Mouse (Mus musculus): ENCODE data around the gene Ctnnb1. TPM values are rescaled to one million over a fixed set of nuclear protein-coding genes. Genes with fewer than 3 reads are reported as not detected.

The Ctnnb1 gene
- polyA plus RNA-seq, 1 experiment from 2014 or later, result 847 TPM

DNA sequence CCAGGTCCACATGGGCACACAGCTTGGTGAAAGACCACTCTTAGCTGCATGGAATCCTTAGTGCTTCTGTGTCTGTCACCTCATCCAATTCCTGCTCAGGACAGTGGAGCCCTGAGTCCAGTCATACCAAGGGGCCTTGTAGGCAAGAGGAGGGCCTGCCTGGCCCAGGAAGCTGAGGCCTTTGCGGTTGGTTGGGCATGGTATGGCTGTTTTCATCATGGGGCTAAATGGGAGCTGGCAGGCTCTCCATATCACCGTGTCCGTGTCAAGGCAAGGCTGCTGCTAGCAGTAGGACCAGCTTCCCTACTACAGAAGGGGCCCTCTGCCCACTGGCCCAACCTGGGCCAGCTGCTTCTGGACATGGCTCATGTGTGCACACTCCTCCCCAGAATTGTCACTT lies 34.7 kb downstream of the Ctnnb1 start:
- WGBS, result 92% methylated on average over 3 of the region's 3 CpGs
- H3K4me2 ChIP-seq (replicated peaks), result no peak overlapping the region
- ATAC-seq (ENCODE audit: low FRiP score, low read depth), result no peak
- H3K4me3 ChIP-seq, result no peak overlapping the region
- no peak overlapping the region for H3K9ac ChIP-seq (replicated peaks)
- no peaks in the 10 kb centered on the region for H3K27me3 ChIP-seq
- H3K27ac ChIP-seq (replicated peaks), result peak overlapping the region; percentile 5; the same call in 1 of the 2 replicates
- no peaks in the 10 kb centered on the region for H3K9me3 ChIP-seq
- H3K4me1 ChIP-seq, result peaks cover 3% of the 10 kb centered on the region
- H3K36me3 ChIP-seq, result peaks cover 99% of the 10 kb centered on the region

DNA sequence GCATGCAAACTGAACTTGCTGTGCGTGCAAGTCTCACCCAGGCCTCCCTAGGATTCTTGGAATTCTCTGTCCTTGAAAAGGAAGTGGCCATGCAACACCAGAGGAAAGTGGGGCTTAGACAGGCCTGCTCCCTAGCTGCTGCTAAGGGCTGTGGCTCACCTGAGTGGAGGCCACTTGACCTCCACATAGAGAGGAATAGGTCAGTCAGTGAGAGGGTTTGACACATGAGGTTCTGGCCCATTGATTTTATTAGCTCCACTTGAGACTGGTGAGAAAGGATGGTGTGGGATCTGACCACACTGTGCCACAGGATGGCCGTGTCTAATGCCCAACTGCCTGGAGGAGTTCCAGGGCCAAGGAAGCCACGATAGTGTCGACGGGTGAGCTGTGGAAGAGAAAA lies 35.2 kb downstream of the Ctnnb1 start:
- Histone ChIP-seq H3K36me3 (peaks cover 99% of the 10 kb centered on the region), H3K27ac (replicated peaks) (no peak overlapping the region; the same call in none of the 2 replicates), H3K4me3 (no peak overlapping the region), H3K9me3 (no peaks in the 10 kb centered on the region), H3K27me3 (no peaks in the 10 kb centered on the region), H3K4me2 (replicated peaks) (no peak overlapping the region), H3K4me1 (peaks cover 3% of the 10 kb centered on the region), H3K9ac (replicated peaks) (no peak overlapping the region)
- WGBS, result 91% methylated on average over 5 of the region's 5 CpGs
- ATAC-seq (ENCODE audit: low FRiP score, low read depth), result no peak

DNA sequence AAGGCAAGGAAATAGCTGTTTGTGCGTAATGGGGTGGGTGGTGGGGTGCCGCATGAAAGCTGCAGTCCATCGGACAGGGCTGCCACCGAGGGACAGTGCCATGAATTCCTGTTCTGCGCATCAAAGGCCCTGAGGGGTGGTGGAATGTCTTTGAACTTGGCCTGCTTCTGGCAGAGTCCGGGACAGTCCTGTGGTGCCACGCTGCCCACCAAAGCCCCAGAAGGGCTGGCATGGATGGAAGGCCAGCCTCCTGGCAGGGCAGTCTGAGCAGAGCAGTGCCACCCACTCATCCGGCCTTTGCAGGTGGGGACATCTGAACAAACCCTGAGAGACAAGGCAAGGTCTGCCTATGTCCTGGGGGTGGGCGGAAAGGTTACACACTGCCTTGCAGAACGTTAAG lies 36.0 kb downstream of the Ctnnb1 start:
- Histone ChIP-seq H3K27me3 (no peaks in the 10 kb centered on the region), H3K4me1 (peaks cover 3% of the 10 kb centered on the region), H3K36me3 (peaks cover 97% of the 10 kb centered on the region), H3K27ac (replicated peaks) (no peak overlapping the region; the same call in 1 of the 2 replicates), H3K9me3 (no peaks in the 10 kb centered on the region), H3K4me3 (no peak overlapping the region), H3K4me2 (replicated peaks) (no peak overlapping the region), H3K9ac (replicated peaks) (no peak overlapping the region)
- WGBS, result 82% methylated on average over 10 of the region's 10 CpGs
- ATAC-seq (ENCODE audit: low FRiP score, low read depth), result no peak

DNA sequence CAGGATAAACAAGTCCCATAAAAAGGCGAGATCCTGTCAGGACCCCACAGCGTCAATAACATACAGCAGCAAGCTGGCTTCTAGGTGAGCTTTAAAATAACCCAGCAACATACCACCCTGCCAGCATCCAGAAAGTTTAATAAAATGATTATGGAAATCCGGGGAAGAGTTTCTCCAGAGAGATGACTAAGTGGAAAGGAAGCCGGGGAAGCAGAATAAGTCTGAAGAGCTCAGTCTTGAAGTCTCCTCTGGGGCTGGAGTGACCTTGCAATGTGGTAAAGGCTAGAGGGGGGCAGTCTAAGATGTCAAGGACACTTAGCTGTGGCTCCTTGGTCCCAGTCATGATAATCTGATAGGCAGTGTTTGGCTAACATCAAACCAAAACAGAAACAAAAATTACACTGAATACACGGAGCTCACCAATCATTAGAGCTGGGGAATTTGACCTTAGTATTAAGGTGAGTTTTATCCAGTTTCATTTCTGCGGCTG lies 44.1 kb downstream of the Ctnnb1 start:
- peaks cover 18% of the 10 kb centered on the region for H3K36me3 ChIP-seq
- no peak overlapping the region for H3K4me2 ChIP-seq (replicated peaks)
- no peak overlapping the region for H3K9ac ChIP-seq (replicated peaks)
- H3K4me3 ChIP-seq, result no peak overlapping the region
- H3K4me1 ChIP-seq, result no peaks in the 10 kb centered on the region
- ATAC-seq (ENCODE audit: low FRiP score, low read depth), result no peak
- WGBS, result 88% methylated on average over 6 of the region's 6 CpGs
- H3K9me3 ChIP-seq, result no peaks in the 10 kb centered on the region
- no peaks in the 10 kb centered on the region for H3K27me3 ChIP-seq
- no peak overlapping the region for H3K27ac ChIP-seq (replicated peaks)

DNA sequence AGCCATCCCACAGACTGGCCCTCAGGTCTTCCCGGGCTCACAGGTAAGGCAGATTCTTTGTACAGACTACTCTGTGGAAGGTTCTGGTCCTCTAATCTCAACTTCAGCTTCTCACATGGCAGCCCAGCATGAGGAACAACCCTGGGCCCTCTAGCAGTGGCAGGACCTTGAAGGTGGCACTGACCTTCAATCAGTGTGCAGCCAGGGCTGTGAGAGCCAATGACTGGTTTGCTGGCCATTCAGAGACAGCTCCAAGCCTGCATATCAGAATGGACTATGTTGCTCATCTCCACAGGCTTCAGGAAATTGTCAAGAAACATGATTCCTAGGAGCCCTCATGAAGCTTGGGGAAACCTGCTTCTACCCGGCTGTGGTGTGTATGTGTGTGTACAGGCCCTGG lies 45.2 kb downstream of the Ctnnb1 start:
- no peak overlapping the region for H3K4me2 ChIP-seq (replicated peaks)
- no peak overlapping the region for H3K27ac ChIP-seq (replicated peaks)
- no peaks in the 10 kb centered on the region for H3K9me3 ChIP-seq
- H3K27me3 ChIP-seq, result no peaks in the 10 kb centered on the region
- peaks cover 6% of the 10 kb centered on the region for H3K36me3 ChIP-seq
- WGBS, result 84% methylated on average over 2 of the region's 2 CpGs
- no peak overlapping the region for H3K9ac ChIP-seq (replicated peaks)
- ATAC-seq (ENCODE audit: low FRiP score, low read depth), result no peak
- H3K4me3 ChIP-seq, result no peak overlapping the region
- no peaks in the 10 kb centered on the region for H3K4me1 ChIP-seq

DNA sequence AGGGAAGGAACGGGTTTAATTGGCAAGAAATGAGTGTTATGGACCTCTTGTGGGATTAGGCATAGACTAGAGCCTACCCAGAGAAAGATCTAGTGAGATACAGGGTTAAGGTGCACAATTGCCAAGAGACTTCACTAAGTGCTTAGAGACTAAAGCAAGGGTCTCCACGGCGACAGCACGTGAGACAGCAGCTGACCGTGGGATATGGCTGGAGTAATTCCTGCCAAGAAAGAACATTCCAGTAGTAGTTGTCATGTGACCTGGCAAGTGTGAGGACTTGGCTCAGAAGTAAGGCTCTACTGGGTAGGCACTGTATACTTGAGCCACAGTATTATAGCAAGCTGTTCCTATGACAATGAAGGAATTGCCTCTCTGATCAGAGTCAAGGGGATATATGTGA lies 47.1 kb downstream of the Ctnnb1 start:
- H3K4me1 ChIP-seq, result peaks cover 3% of the 10 kb centered on the region
- no peak for ATAC-seq (ENCODE audit: low FRiP score, low read depth)
- H3K27me3 ChIP-seq, result no peaks in the 10 kb centered on the region
- H3K4me3 ChIP-seq, result no peak overlapping the region
- H3K4me2 ChIP-seq (replicated peaks), result no peak overlapping the region
- H3K9me3 ChIP-seq, result no peaks in the 10 kb centered on the region
- no peaks in the 10 kb centered on the region for H3K36me3 ChIP-seq
- no peak overlapping the region for H3K9ac ChIP-seq (replicated peaks)
- 72% methylated on average over 5 of the region's 5 CpGs for WGBS
- H3K27ac ChIP-seq (replicated peaks), result no peak overlapping the region

DNA sequence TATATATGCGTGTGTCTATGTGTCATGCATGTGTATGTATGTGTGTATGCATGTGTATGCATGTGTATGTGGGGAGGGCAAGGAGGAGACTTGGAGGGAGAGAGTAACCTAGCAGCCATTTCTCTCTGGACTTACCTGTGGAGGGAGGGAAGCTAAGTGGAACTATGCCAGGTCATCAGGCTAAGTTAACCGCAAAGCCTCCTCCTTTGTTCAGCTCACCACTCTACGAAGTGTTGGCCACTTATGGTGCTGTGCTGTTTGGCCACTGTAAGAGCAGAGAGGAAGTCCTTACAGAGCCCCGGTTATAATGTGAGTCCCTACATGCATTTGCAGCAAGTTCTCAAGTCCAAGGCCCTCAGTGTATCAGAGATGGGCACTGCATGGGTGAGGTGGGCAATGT lies 47.8 kb downstream of the Ctnnb1 start:
- ATAC-seq (ENCODE audit: low FRiP score, low read depth), result no peak
- 93% methylated on average over 4 of the region's 4 CpGs for WGBS
- H3K4me1 ChIP-seq, result peaks cover 8% of the 10 kb centered on the region

DNA sequence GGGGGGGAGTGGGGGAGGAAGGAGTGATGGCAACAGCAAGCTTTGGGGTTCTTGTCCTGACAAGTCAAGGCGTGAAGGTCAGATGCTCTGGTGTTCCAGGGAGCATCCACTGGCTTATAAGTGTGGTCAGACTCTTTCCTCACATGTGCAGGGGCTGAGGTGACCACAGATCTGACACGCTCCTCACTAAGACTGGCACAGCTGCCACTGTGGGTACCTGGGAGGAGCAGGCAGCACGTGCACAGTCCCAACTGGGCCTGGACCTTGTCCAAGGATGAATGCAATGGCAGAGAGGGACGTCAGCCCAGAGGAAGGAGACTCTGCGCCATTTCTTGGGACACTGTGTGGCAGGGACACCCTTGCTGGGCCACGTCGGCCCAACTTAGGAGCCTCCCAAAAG lies 52.8 kb downstream of the Ctnnb1 start:
- Histone ChIP-seq H3K27me3 (no peaks in the 10 kb centered on the region), H3K9me3 (no peaks in the 10 kb centered on the region), H3K9ac (replicated peaks) (no peak overlapping the region), H3K4me3 (no peak overlapping the region), H3K27ac (replicated peaks) (no peak overlapping the region), H3K4me1 (peaks cover 10% of the 10 kb centered on the region), H3K36me3 (0 out of 2 replicates have a peak, but pooled peaks cover 5% of the 10 kb centered on the region), H3K4me2 (replicated peaks) (no peak overlapping the region)
- 91% methylated on average over 7 of the region's 7 CpGs for WGBS
- no peak for ATAC-seq (ENCODE audit: low FRiP score, low read depth)

More for the DNA sequence above, 47.8 kb downstream of the Ctnnb1 start:
- Histone ChIP-seq H3K4me3 (no peak overlapping the region), H3K27ac (replicated peaks) (no peak overlapping the region), H3K27me3 (no peaks in the 10 kb centered on the region), H3K9me3 (no peaks in the 10 kb centered on the region), H3K36me3 (no peaks in the 10 kb centered on the region), H3K9ac (replicated peaks) (no peak overlapping the region), H3K4me2 (replicated peaks) (no peak overlapping the region)

DNA sequence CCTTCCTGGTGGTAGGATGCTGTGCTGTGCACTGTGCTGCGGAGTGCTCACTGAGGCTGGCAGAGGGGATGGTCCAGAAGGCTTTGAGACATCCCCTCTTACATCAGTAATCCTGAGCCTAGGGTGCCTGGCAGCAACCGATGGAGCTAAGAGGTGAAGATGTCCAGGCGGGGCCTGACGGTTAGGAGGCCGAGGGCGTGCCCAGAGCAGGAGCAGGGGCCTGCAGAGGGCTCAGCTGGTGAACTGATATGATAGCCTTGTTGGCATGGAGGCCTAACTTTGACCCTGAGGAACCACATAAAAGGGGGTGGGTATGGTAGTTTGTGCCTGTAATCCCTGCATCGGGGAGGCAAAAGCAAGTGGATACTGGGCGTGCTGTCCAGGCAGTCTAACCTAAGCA lies 54.8 kb downstream of the Ctnnb1 start:
- no peak overlapping the region for H3K4me3 ChIP-seq
- no peak overlapping the region for H3K4me2 ChIP-seq (replicated peaks)
- no peak for ATAC-seq (ENCODE audit: low FRiP score, low read depth)
- no peak overlapping the region for H3K9ac ChIP-seq (replicated peaks)
- no peaks in the 10 kb centered on the region for H3K9me3 ChIP-seq
- no peaks in the 10 kb centered on the region for H3K27me3 ChIP-seq
- H3K27ac ChIP-seq (replicated peaks), result no peak overlapping the region
- peaks cover 23% of the 10 kb centered on the region for H3K4me1 ChIP-seq
- 91% methylated on average over 8 of the region's 8 CpGs for whole genome bisulfite sequencing
- H3K36me3 ChIP-seq, result 0 out of 2 replicates have a peak, but pooled peaks cover 5% of the 10 kb centered on the region

DNA sequence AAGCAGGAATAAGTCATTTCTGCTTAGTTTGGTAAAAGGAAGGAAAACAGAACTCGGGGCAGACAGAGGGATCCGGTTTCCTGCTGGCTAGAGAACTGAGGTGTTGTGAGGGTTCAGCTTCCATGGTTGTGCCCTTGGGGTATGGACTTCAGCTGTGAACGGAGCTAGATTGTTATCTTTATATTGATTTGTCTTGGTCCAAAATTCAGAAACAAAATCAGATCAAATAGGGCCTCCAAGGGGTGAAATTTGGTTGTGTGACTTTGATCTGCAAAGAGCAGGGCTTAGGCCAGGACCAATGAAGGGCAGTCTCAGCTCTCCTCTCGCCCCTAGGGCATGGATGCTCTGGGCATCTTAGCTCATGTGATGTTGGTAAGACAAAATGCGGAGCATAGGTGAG lies 55.5 kb downstream of the Ctnnb1 start:
- Histone ChIP-seq H3K27ac (replicated peaks) (no peak overlapping the region), H3K4me2 (replicated peaks) (no peak overlapping the region), H3K9ac (replicated peaks) (no peak overlapping the region), H3K9me3 (no peaks in the 10 kb centered on the region), H3K27me3 (no peaks in the 10 kb centered on the region), H3K36me3 (0 out of 2 replicates have a peak, but pooled peaks cover 5% of the 10 kb centered on the region), H3K4me1 (peaks cover 24% of the 10 kb centered on the region), H3K4me3 (no peak overlapping the region)
- no peak for ATAC-seq (ENCODE audit: low FRiP score, low read depth)
- 81% methylated on average over 5 of the region's 5 CpGs for WGBS

DNA sequence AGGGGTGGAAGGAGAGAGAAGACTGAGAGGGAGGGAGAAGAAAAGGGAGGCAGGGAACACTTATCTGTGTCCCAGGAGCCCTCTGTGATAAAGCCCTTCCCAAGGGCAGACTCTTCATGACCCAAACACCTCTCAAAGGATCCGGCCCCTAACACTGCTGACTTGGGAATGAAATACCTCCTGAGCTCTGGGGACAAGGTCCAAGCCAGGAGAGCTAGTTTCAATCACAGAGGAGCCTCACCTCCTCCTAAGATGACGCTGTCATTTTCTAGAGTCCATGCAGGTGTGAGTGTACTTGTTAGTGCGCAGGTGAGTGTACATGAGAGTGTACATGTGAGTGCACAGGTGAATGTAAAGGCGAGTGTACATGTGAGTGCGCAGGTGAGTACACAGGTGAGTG lies 56.0 kb downstream of the Ctnnb1 start:
- Histone ChIP-seq H3K27ac (replicated peaks) (no peak overlapping the region), H3K4me1 (peaks cover 24% of the 10 kb centered on the region), H3K9ac (replicated peaks) (no peak overlapping the region), H3K4me2 (replicated peaks) (no peak overlapping the region), H3K9me3 (no peaks in the 10 kb centered on the region), H3K27me3 (no peaks in the 10 kb centered on the region), H3K36me3 (0 out of 2 replicates have a peak, but pooled peaks cover 5% of the 10 kb centered on the region), H3K4me3 (no peak overlapping the region)
- ATAC-seq (ENCODE audit: low FRiP score, low read depth), result no peak
- 99% methylated on average over 5 of the region's 5 CpGs for WGBS

DNA sequence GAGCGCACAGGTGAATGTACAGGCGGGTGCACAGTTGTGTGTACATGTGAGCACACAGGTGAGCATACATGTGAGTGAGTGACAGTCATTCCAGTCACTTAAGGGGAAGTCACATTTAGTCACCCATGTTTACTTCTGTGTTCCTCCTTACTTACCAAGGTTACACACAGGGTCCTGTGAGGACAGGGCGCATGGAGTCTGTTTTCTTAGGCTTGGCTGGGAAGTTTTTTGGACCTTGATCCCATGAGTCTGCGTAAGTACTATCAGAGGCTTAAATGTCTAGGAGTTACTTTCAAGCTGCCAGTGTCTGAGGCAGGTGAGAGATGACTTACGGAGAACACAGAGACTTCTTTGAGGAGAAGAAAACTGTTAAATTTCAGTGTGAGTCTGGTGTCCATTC lies 56.5 kb downstream of the Ctnnb1 start:
- no peak for ATAC-seq (ENCODE audit: low FRiP score, low read depth)
- H3K36me3 ChIP-seq, result 0 out of 2 replicates have a peak, but pooled peaks cover 5% of the 10 kb centered on the region
- WGBS, result 92% methylated on average over 5 of the region's 5 CpGs
- no peaks in the 10 kb centered on the region for H3K27me3 ChIP-seq
- H3K9me3 ChIP-seq, result no peaks in the 10 kb centered on the region
- H3K27ac ChIP-seq (replicated peaks), result no peak overlapping the region
- H3K4me3 ChIP-seq, result no peak overlapping the region
- H3K4me1 ChIP-seq, result peaks cover 29% of the 10 kb centered on the region
- no peak overlapping the region for H3K9ac ChIP-seq (replicated peaks)
- no peak overlapping the region for H3K4me2 ChIP-seq (replicated peaks)

DNA sequence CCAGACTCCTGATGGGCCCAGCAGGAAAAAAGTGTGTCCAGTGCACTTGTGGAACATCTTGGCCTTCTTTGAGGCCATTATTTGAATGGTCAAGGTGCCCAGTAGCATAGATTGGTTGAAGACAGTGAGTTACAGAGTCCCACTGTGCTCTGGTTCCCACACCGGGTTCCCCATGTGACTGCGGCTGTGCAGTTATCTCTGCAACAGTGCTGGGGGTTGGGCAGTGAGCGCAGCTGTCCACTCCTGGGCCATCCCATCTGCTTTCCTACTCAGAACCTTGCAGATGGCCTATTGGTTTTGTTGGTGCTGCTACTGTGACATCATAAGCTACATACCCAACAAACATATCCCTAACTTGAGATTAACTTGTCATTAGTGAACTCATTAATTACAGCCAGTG lies 57.2 kb downstream of the Ctnnb1 start:
- 0 out of 2 replicates have a peak, but pooled peaks cover 5% of the 10 kb centered on the region for H3K36me3 ChIP-seq
- H3K9ac ChIP-seq (replicated peaks), result no peak overlapping the region
- H3K4me3 ChIP-seq, result no peak overlapping the region
- no peak overlapping the region for H3K27ac ChIP-seq (replicated peaks)
- peaks cover 30% of the 10 kb centered on the region for H3K4me1 ChIP-seq
- H3K27me3 ChIP-seq, result no peaks in the 10 kb centered on the region
- no peaks in the 10 kb centered on the region for H3K9me3 ChIP-seq
- no peak overlapping the region for H3K4me2 ChIP-seq (replicated peaks)
- WGBS, result 97% methylated on average over 3 of the region's 3 CpGs
- no peak for ATAC-seq (ENCODE audit: low FRiP score, low read depth)

All from midbrain, embryonic 12.5 days (tissue).